Mouse (Mus musculus): ENCODE measurements at regions not wholly inside any gene's neighbourhood (a gene's known extent, or its start where the extent isn't known, plus 50 kb on each side); places are given as distances from the start of the nearest gene placed in this dataset.
A peak's percentile ranks its signal among the peaks of the same experiment; 100 is the strongest.

- no peak for DNase-seq (ENCODE audit: low spot score)
These were observed 78.6 kb upstream of the Nkx1-1 start for GRCm38 (mm10) chr5:33512253-33512884.

- DNase-seq (ENCODE audit: low spot score) = no peak
These were observed 77.9 kb upstream of the Nkx1-1 start for GRCm38 (mm10) chr5:33511529-33512252.

- no peak for DNase-seq (ENCODE audit: low spot score)
These were observed 72.0 kb upstream of the Nkx1-1 start for GRCm38 (mm10) chr5:33505786-33506185.

- DNase-seq (ENCODE audit: low spot score) = no peak
These were observed 68.1 kb upstream of the Nkx1-1 start for GRCm38 (mm10) chr5:33501735-33502495.

DNA sequence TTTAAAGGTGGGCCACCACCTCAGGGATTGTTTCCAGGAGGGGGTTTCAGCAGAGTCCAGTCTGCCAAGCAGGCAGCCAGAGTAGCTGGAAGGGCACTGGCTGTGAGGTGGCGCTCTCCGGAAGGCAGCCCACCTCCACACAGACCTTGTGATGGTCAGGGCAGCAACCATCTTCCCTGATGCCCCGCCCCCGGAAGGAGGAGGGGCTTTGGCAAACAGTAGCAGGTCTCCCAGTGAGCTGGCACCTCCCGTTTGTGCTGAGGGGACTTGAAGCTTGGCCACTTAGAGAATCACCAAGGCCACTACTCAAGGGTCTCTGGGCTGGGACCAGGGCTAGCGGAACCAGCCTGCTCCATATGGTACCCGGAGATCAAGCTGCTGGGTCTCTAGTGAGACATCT is 67.4 kb upstream of the Nkx1-1 start:
- DNase-seq (ENCODE audit: low spot score) = no peak

GRCm38 (mm10) chr5:33495900-33496529 is 62.2 kb upstream of the Nkx1-1 start:
- DNase-seq (ENCODE audit: low spot score) = peak; percentile 41

GRCm38 (mm10) chr5:33495276-33495675 is 61.5 kb upstream of the Nkx1-1 start:
- no peak for DNase-seq (ENCODE audit: low spot score)

DNA sequence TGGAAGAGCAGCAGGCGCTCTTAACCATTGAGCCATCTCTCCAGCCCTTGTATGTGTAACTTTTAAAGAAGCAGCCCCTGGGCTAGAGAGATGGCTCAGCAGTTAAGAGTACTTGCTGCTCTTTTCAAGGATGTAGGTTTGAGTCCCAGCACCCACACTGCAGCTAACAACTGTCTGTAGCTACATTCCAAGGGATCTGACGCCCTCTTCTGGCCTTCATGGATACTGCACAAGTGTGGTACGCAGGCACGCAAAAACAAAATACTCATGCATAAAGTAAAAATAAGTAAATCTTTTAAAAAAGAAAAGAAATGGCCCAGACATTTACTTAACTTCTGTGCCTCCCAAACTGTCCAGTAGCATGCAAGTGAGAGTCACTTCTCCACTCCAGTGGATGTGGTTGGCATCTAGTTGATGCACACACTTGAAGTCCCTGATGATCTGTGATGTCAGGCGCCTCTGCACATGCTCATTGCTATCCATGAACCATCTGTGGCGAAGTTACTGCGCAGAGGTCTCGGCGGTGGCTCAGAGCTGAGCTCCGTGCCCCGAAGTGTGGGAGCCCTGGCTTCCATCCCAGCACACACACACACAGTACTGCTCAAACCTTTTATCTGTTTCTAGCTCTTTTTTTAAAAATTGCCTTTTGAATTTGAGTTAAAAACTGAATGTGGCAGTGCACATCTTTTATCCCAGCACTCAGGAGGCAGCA is 59.0 kb upstream of the Nkx1-1 start:
- no peak for DNase-seq (ENCODE audit: low spot score)

GRCm38 (mm10) chr5:33489286-33489685 is 55.5 kb upstream of the Nkx1-1 start:
- no peak for DNase-seq (ENCODE audit: low spot score)

- DNase-seq (ENCODE audit: low spot score) = no peak
These were observed 54.4 kb upstream of the Nkx1-1 start for GRCm38 (mm10) chr5:33488152-33488561.

- no peak for DNase-seq (ENCODE audit: low spot score)
These were observed 52.0 kb upstream of the Nkx1-1 start for GRCm38 (mm10) chr5:33485765-33486164.

All from lung, postnatal 25 days (tissue).